Mouse (Mus musculus): ENCODE measurements around the gene 2310002L09Rik. TPM values are rescaled to one million over a fixed set of nuclear protein-coding genes. Genes with fewer than 3 reads are reported as not detected.

2310002L09Rik gene
- 19.3 TPM in 1 of 2 replicates, not detected in the other for polyA plus RNA-seq (2012; rRNA removed; ENCODE audit: low replicate concordance)

GRCm38 (mm10) chr4:73950375-73950896 lies at the start of gene 2310002L09Rik:
Gene 2310002L09Rik (minus strand): TSS chr4:73950846.

GRCm38 (mm10) chr4:73920660-73921059 lies 30.0 kb downstream of the 2310002L09Rik start, which contains the start of gene Gm11756:
Gene Gm11756 (minus strand): TSS chr4:73920760.

GRCm38 (mm10) chr4:73905853-73906252 lies 44.8 kb downstream of the 2310002L09Rik start, which contains the start of gene Gm13871:
Gene Gm13871 (minus strand): TSS chr4:73905953.

GRCm38 (mm10) chr4:73891012-73891411 lies 59.6 kb downstream of the 2310002L09Rik start, which contains the start of gene Gm11757:
Gene Gm11757 (minus strand): TSS chr4:73891112.

Other genes starting within 250 kb of the 2310002L09Rik start
- 2.3 and 2.9 TPM in 2 replicates for gene Rasef, start 159.9 kb downstream of the 2310002L09Rik start, polyA plus RNA-seq (2012; rRNA removed; ENCODE audit: low replicate concordance)
- gene Gm11758, start 74.6 kb downstream of the 2310002L09Rik start, polyA plus RNA-seq (2012; rRNA removed; ENCODE audit: low replicate concordance): not detected in 2 replicates
- gene Gm11757, start 59.7 kb downstream of the 2310002L09Rik start, polyA plus RNA-seq (2012; rRNA removed; ENCODE audit: low replicate concordance): not detected in 2 replicates
- gene Gm13871, start 44.9 kb downstream of the 2310002L09Rik start, polyA plus RNA-seq (2012; rRNA removed; ENCODE audit: low replicate concordance): not detected in 2 replicates
- not detected in 2 replicates for gene Gm11756, start 30.1 kb downstream of the 2310002L09Rik start, polyA plus RNA-seq (2012; rRNA removed; ENCODE audit: low replicate concordance)
- 0.14 and 0.24 TPM in 2 replicates for gene Frmd3, start 62.6 kb upstream of the 2310002L09Rik start, polyA plus RNA-seq (2012; rRNA removed; ENCODE audit: low replicate concordance)

Measured in mammary gland, adult 2 months (tissue).